Mouse (Mus musculus): ENCODE results near the gene Fxyd2.

DNA sequence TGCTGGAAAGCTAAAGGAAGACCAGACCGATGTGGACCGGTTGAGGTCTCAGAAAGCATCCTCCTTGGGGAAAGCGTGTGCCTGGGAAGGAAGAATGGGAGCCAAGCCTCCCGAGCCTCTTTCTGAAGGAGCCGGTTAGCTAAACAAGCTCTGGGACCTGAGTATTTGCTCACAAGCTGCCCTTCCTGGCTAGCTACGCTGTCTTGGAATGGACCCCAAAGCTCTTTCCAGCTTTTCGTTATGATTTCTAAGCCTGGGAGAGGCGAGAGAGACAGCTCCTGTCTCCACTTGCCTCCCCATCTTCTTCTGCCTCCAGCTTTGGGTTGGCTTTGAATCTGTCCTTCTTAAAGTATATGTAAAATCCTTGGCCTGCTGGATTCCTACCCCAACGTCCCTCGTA, 54.6 kb downstream of the Fxyd2 start:
- no peak for TF ChIP-seq POLR2AphosphoS2 (IDR thresholded peaks at IDR 0.05; ENCODE audit: insufficient read length, low read depth)
- no peak for TF ChIP-seq POLR2A (IDR thresholded peaks at IDR 0.05; ENCODE audit: insufficient read length, low read depth)
- TF ChIP-seq TCF3 (IDR thresholded peaks at IDR 0.05; ENCODE audit: insufficient read length, low read depth): no peak
- no peak for TF ChIP-seq USF1 (IDR thresholded peaks at IDR 0.05; ENCODE audit: low read depth)
- no peak for TF ChIP-seq MAX (IDR thresholded peaks at IDR 0.05; ENCODE audit: low read depth)
- no peak for TF ChIP-seq REST (IDR thresholded peaks at IDR 0.05; ENCODE audit: insufficient read depth, insufficient read length)
- TF ChIP-seq TCF12 (IDR thresholded peaks at IDR 0.05; ENCODE audit: insufficient read depth, poor library complexity, severe bottlenecking): no peak
- TF ChIP-seq MYOD1 (IDR thresholded peaks at IDR 0.05; ENCODE audit: control insufficient read depth in 1 of 3, insufficient read length in 2 of 3, low read depth in 2 of 3): no peak
- no peak for TF ChIP-seq E2F4 (IDR thresholded peaks at IDR 0.05; ENCODE audit: insufficient read depth)
- TF ChIP-seq MYOG (IDR thresholded peaks at IDR 0.05; ENCODE audit: control insufficient read depth in 1 of 3, insufficient read depth in 1 of 3, insufficient read length in 2 of 3, low read depth in 2 of 3): no peak
- TF ChIP-seq CEBPB (IDR thresholded peaks at IDR 0.05; ENCODE audit: insufficient read depth, poor library complexity, severe bottlenecking): no peak
- TF ChIP-seq SRF (IDR thresholded peaks at IDR 0.05; ENCODE audit: control insufficient read depth, insufficient read length, low read depth): no peak
